In the genomic region with DNA sequence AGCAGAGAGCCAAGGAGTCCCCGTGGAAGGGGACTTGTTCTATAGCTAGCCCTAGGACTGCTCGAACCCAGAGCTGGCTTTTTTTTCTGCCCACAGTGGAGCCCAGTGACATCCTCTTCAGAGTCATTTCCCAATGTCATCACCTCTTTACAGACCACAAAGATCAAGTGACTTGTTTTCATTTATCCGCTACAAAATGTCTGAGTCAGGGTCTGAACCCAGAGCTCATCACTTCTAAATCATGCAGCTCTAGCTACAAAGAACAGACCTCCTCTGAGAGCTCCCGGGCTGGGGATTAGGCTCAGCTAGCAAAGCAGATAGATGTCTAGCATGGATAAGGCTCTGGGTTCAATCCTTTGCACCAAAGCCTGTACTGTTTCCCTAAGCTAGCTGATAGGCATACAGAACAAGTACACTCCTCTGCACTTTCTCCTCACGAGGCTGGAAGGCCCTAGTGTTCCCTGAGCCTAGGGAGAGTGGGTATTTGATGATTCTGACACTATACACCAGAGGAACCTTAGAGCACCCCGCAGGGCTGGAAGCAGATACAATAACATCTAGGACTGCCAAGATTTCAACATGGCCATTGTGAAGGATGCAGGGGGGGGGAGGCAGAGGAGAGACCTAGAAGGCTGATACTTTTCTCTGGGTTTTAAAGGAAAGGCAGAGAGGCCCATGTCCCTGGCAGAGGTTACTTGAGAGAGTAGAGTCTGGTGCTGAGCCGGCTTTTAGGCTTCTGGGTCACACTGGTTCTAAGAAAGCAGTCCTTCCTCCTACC, we compare ENCODE assay signal across 11 mouse cellular contexts. TPM values are rescaled to one million over a fixed set of nuclear protein-coding genes. Genes with fewer than 3 reads are reported as not detected.
DNase-seq lines count a peak whose midpoint lies in the region; ATAC-seq lines count a peak whose summit lies in the region.
"Had no signal": no experiment of that assay in that cellular context is flagged by ENCODE, and none has a peak within 500 bp of the region (broad histone marks: within the 10 kb centered on the region; RNA-seq: fewer than 3 reads in every experiment).

No protein-coding gene starts in this region.

- peak overlapping the region; percentile 66 for H3K27ac ChIP-seq in limb, embryonic 12.5 days

- no peak overlapping the region for H3K4me2 ChIP-seq in limb, embryonic 12.5 days
- H3K4me2 ChIP-seq: stomach, embryonic 15.5 days had no signal

- H3K27me3 ChIP-seq in limb, embryonic 12.5 days: no peaks in the 10 kb centered on the region
- H3K27me3 ChIP-seq: stomach, embryonic 15.5 days had no signal

- H3K36me3 ChIP-seq in limb, embryonic 12.5 days: peaks cover 20% of the 10 kb centered on the region
- H3K36me3 ChIP-seq: stomach, embryonic 15.5 days had no signal

- no peak overlapping the region for H3K4me3 ChIP-seq in limb, embryonic 12.5 days (replicated peaks)
- H3K4me3 ChIP-seq: stomach, embryonic 15.5 days had no signal

- peak; percentile 96 for DNase-seq in heart, adult 11 months
- DNase-seq in heart, adult 8-10 months (ENCODE audit: low spot score): no peak
- peak; percentile 67 for DNase-seq in gonadal fat pad, adult 2 months (ENCODE audit: low read depth)
- DNase-seq in layer of hippocampus, postnatal 25 days (ENCODE audit: extremely low spot score in 1 of 2, low spot score in 1 of 2): no peak
- no peak for DNase-seq in retina, postnatal 1 day
- DNase-seq: cerebellum, adult 18-20 months had no signal

- peak; percentile 19 for ATAC-seq in CD4-positive, CD25-positive, alpha-beta regulatory T cell, adult 4 months
- no peak for ATAC-seq in limb, embryonic 12.5 days (ENCODE audit: insufficient number of reproducible peaks, insufficient read depth, low FRiP score, low TSS enrichment, low read depth)
- no peak for ATAC-seq in activated CD4-positive, CD25-positive, alpha-beta regulatory T cell, adult 4 months

- H3K9me3 ChIP-seq in limb, embryonic 12.5 days: no peaks in the 10 kb centered on the region
- H3K9me3 ChIP-seq: G1E; stomach, embryonic 15.5 days had no signal

- peaks cover 44% of the 10 kb centered on the region for H3K4me1 ChIP-seq in limb, embryonic 12.5 days (replicated peaks)

- H3K9ac ChIP-seq in limb, embryonic 12.5 days (replicated peaks): no peak overlapping the region
- H3K9ac ChIP-seq: stomach, embryonic 15.5 days had no signal

- WGBS in limb, embryonic 12.5 days: 71% methylated on average over 7 of the region's 7 CpGs

RNA-seq across cellular contexts. Expression of a gene that starts 4.1 kb away (rescaled TPM):
- 10 to 100 TPM; 22.1 to 74.4 (median 55.6) TPM for total RNA-seq in heart, adult 8-10 months (2022)
- 10 to 100 TPM; 16.6 to 32.8 TPM for polyA plus RNA-seq in CD4-positive, CD25-positive, alpha-beta regulatory T cell, adult 4 months (2017; shearing (Covaris generic))
- polyA plus RNA-seq in gonadal fat pad, adult 2 months (2012; rRNA removed): 94.7 and 116 TPM in 2 replicates
- polyA plus RNA-seq in limb, embryonic 12.5 days (2016; fragmentation: Nextera tagmentation; extraction: Ambion mirVana): 90.7 and 91.8 TPM in 2 replicates
- polyA plus RNA-seq in activated CD4-positive, CD25-positive, alpha-beta regulatory T cell, adult 4 months (2017; shearing (Covaris generic)): 10 to 100 TPM; 17.5 to 31.2 TPM
- 10 to 100 TPM; 77.1 to 100.0 TPM for total RNA-seq in layer of hippocampus, postnatal 25 days (2021)

RNA-seq across cellular contexts. Expression of a gene that starts 55.1 kb away (rescaled TPM):
- total RNA-seq in heart, adult 8-10 months (2022): 10 to 100 TPM; 22.3 to 26.7 (median 24.4) TPM
- polyA plus RNA-seq in CD4-positive, CD25-positive, alpha-beta regulatory T cell, adult 4 months (2017; shearing (Covaris generic)): 10 to 100 TPM; 57.8 to 61.3 TPM
- 31.5 and 36.3 TPM in 2 replicates for polyA plus RNA-seq in gonadal fat pad, adult 2 months (2012; rRNA removed)
- polyA plus RNA-seq in limb, embryonic 12.5 days (2016; fragmentation: Nextera tagmentation; extraction: Ambion mirVana): 44.2 and 46.7 TPM in 2 replicates
- polyA plus RNA-seq in activated CD4-positive, CD25-positive, alpha-beta regulatory T cell, adult 4 months (2017; shearing (Covaris generic)): 10 to 100 TPM; 49.6 to 50.2 TPM
- total RNA-seq in layer of hippocampus, postnatal 25 days (2021): 10 to 100 TPM; 16.7 to 18.1 TPM

RNA-seq across cellular contexts. Expression of a gene that starts 55.5 kb away (rescaled TPM):
- total RNA-seq in heart, adult 8-10 months (2022): 10 to 100 TPM; 59.0 to 88.1 (median 74.3) TPM
- polyA plus RNA-seq in CD4-positive, CD25-positive, alpha-beta regulatory T cell, adult 4 months (2017; shearing (Covaris generic)): 100 to 1,000 TPM in 1 of 2 experiments, 10 to 100 TPM in 1; 82.2 to 102 TPM
- 67.6 and 96.9 TPM in 2 replicates for polyA plus RNA-seq in gonadal fat pad, adult 2 months (2012; rRNA removed)
- 126 and 132 TPM in 2 replicates for polyA plus RNA-seq in limb, embryonic 12.5 days (2016; fragmentation: Nextera tagmentation; extraction: Ambion mirVana)
- polyA plus RNA-seq in activated CD4-positive, CD25-positive, alpha-beta regulatory T cell, adult 4 months (2017; shearing (Covaris generic)): 100 to 1,000 TPM in 1 of 2 experiments, 10 to 100 TPM in 1; 89.7 to 110 TPM
- total RNA-seq in layer of hippocampus, postnatal 25 days (2021): 10 to 100 TPM; 59.3 to 77.3 TPM

Comparison
In these comparisons a context has a peak if more than half of its experiments do, and no peak if none do; other contexts are left out.
1. DNase-seq: peak in heart, adult 11 months (single experiment) and gonadal fat pad, adult 2 months (single experiment); none in heart, adult 8-10 months (single experiment), layer of hippocampus, postnatal 25 days (0 of 2) and retina, postnatal 1 day (single experiment).